Mouse (Mus musculus): ENCODE results near the gene Polr3k.
A peak's percentile ranks its signal among the peaks of the same experiment; 100 is the strongest.

Gene Polr3k

GRCm38 (mm10) chr2:181863791-181864535 is at the start of gene Polr3k:
Gene Polr3k (plus strand): TSS chr2:181864337.
- ATAC-seq (ENCODE audit: insufficient number of reproducible peaks, low FRiP score, low TSS enrichment): peak; percentile 100

GRCm38 (mm10) chr2:181829032-181829650 is 35.0 kb upstream of the Polr3k start:
- no peak for ATAC-seq (ENCODE audit: insufficient number of reproducible peaks, low FRiP score, low TSS enrichment)

- no peak; the same call in 1 of the 2 replicates for ATAC-seq (ENCODE audit: insufficient number of reproducible peaks, low FRiP score, low TSS enrichment)
Observed at GRCm38 (mm10) chr2:181832745-181833144, 31.4 kb upstream of the Polr3k start.

- ATAC-seq (ENCODE audit: insufficient number of reproducible peaks, low FRiP score, low TSS enrichment): peak; percentile 95
Observed at GRCm38 (mm10) chr2:181837372-181838292, 26.5 kb upstream of the Polr3k start, which contains the start of gene Pcmtd2. Gene Pcmtd2 (plus strand): TSS chr2:181837854.

DNA sequence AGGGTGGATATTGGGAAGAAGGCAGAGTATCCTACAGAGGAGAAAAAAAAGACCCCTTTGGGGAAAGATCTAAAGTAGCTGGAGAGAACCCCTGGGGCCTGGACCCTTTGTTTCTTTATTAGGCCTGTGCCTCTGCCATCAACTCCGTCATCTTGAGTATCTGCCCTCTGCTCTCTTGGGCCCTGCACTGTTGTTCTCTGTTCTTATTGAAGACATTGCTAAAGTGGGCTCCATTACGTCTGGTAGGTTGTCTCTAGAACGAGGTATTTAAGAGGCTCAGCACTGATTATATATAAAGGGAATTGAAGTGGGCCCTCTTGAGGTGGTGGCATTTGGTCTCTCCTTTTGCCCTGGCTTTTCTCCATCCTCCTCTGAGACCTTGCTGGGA is 25.9 kb upstream of the Polr3k start:
- ATAC-seq (ENCODE audit: insufficient number of reproducible peaks, low FRiP score, low TSS enrichment): 0 out of 2 replicates have a peak, but pooled peaks have one; percentile 7

GRCm38 (mm10) chr2:181845709-181846394 is 18.3 kb upstream of the Polr3k start:
- no peak for ATAC-seq (ENCODE audit: insufficient number of reproducible peaks, low FRiP score, low TSS enrichment)

DNA sequence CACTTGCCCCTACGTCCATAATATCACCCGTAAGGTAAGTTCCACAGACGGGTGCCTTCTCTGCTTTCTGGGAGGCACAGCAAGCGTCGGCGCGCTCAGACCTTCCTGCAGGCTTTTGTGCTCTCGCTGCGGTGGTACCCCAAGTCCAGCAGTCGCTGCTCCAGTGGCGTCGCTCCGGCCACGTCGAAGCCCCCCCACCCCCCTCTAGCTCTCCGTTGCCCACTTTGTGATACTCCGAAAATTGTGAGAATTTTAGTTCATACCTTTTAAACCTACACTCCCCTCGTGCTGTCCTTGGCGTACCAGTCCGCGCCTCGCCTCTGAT is 361 bp downstream of the Polr3k start:
- peak; percentile 17; the same call in 1 of the 2 replicates for ATAC-seq (ENCODE audit: insufficient number of reproducible peaks, low FRiP score, low TSS enrichment)

GRCm38 (mm10) chr2:181866931-181867330 is 2.8 kb downstream of the Polr3k start:
- no peak for ATAC-seq (ENCODE audit: insufficient number of reproducible peaks, low FRiP score, low TSS enrichment)

DNA sequence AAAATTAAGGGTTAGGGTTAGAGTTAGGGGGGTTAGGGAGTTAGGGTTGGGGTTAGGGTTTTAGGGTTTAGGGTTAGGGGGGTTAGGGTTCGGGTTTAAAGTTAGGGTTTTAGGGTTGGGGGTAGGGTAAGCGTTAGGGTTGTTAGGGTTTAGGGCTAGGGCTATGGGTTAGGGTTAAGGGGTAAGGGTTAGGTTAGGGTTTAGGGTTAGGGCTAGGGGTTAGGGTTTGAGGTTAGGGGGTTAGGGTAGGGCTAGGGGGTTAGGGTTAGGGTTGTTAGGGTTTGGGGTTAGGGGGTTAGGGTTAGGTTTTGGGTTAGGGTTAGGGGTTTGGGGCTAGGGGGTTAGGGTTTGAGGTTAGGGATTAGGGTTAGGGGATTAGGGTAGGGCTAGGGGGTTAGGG is 6.9 kb downstream of the Polr3k start:
- ATAC-seq (ENCODE audit: insufficient number of reproducible peaks, low FRiP score, low TSS enrichment): no peak

DNA sequence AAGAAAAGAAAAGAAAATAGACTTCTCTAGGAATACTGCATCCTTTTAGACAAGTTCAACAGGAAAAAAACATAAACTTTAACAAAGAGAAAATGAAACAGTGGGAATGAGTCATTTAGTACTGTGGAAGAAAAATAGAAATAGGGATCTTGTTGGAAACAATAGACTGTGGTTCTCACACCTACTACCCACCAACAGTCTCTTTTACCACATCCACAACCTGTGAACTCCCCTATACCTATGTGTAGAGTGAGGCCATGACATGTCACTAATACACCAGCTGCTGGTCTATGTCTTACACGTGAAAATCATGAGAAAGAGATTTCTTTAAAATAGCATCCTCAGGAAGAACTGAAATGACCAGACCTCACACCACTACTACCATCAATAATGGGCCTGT is 14.8 kb downstream of the Polr3k start:
- no peak for ATAC-seq (ENCODE audit: insufficient number of reproducible peaks, low FRiP score, low TSS enrichment)

DNA sequence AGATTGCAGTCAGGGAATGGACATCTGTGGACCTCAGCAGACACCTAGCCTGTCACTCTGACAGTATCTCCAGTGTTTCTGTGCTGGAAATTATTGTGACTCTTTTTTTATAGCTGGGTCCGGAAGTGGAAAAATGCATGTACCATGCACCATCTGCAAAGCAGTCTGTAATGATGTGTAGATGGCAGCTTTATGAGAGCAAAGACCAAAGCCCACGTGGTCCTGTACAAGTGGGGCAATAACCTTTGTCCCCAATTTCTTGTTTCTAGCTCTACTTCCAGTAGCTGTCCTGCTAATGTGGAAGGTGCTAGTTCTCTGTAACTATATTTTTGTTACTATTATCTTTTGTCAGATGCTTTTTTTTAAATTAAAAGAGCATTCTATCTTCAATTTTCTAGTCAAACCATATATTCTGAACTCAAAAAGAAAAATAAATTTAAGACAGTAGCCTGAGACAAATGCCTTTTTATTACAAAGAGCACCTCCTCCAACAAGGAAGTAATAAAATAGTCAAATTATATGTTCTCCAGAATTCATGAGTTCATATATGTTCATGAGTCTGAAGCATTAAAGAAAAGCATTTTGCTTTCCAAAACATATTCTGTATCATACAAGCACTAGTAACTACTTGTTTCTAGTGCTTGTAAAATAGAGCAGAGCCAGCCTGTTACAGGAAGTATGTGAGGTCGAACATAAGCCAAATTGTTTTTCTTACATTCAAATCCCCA is 19.0 kb downstream of the Polr3k start:
- ATAC-seq (ENCODE audit: insufficient number of reproducible peaks, low FRiP score, low TSS enrichment): no peak

DNA sequence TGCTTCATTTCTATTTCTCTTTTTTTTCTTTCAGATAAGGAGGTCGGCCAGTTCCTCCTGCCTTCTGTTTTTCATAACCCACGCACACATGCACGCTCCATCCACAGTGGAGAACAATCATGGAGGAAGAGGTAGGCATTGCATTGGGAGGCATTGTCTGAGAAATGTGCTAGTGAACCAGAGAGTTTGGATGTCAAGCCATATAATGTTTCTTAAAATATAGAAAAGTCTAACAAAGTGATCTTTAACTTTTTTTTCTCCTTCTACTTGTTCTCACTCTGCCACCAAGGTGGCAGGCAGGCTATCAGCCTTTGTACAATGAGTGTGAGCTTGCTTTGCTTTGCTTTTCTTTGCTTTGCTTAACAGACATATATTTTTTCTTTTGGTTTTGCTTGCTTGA is 53.7 kb downstream of the Polr3k start:
- no peak for ATAC-seq (ENCODE audit: insufficient number of reproducible peaks, low FRiP score, low TSS enrichment)

GRCm38 (mm10) chr2:181918501-181918900 is 54.4 kb downstream of the Polr3k start:
- peak; percentile 91 for ATAC-seq (ENCODE audit: insufficient number of reproducible peaks, low FRiP score, low TSS enrichment)

Measured in cerebellum, adult (tissue).